Mouse (Mus musculus): ENCODE measurements around the gene Rac1. TPM values are rescaled to one million over a fixed set of nuclear protein-coding genes. Genes with fewer than 3 reads are reported as not detected.

Gene Rac1
- polyA plus RNA-seq, 1 experiment from 2014 or later = 409 TPM

DNA sequence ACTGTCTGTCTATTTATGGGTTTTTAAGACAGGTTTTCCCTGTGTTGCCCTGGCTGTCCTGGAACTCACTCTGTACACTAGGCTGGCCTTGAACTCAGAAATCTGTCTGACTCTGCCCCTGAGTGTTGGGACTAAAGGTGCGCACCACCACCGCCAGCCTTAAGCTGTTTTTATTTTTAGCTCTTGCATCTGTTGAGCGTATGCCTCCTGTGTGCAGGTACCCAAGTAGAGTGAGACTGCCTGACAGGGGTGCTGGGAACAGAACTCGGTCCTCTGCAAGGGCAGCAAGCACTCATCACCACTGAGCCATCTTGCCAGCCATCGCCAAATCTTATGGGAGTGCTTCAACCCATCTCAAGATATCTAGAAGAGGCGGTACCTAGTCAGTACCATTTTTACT, 51.8 kb downstream of the Rac1 start:
- H3K4me3 ChIP-seq (ENCODE audit: low read depth, low read length) = no peak overlapping the region
- no peak for ATAC-seq (replicated peaks; ENCODE audit: insufficient number of reproducible peaks, low FRiP score, low TSS enrichment)
- H3K27ac ChIP-seq (ENCODE audit: low read depth, low read length) = no peak overlapping the region
- H3K4me1 ChIP-seq (ENCODE audit: control insufficient read depth, insufficient read depth, low read length) = 0 out of 2 replicates have a peak, but pooled peaks cover under 1% of the 10 kb centered on the region
- no peak overlapping the region for H3K9ac ChIP-seq (ENCODE audit: low read depth, low read length)
- H3K27me3 ChIP-seq (ENCODE audit: control insufficient read depth, insufficient read depth, low read length) = no peaks in the 10 kb centered on the region
- H3K4me2 ChIP-seq = no peak overlapping the region
- peaks cover 8% of the 10 kb centered on the region; the same call in 1 of the 2 replicates for H3K36me3 ChIP-seq (ENCODE audit: control insufficient read depth, insufficient read depth, low read length)
- H3K9me3 ChIP-seq (replicated peaks; ENCODE audit: control insufficient read depth, low read length) = no peaks in the 10 kb centered on the region
- WGBS (ENCODE audit: insufficient replicate concordance) = 94% methylated on average over 6 of the region's 6 CpGs

DNA sequence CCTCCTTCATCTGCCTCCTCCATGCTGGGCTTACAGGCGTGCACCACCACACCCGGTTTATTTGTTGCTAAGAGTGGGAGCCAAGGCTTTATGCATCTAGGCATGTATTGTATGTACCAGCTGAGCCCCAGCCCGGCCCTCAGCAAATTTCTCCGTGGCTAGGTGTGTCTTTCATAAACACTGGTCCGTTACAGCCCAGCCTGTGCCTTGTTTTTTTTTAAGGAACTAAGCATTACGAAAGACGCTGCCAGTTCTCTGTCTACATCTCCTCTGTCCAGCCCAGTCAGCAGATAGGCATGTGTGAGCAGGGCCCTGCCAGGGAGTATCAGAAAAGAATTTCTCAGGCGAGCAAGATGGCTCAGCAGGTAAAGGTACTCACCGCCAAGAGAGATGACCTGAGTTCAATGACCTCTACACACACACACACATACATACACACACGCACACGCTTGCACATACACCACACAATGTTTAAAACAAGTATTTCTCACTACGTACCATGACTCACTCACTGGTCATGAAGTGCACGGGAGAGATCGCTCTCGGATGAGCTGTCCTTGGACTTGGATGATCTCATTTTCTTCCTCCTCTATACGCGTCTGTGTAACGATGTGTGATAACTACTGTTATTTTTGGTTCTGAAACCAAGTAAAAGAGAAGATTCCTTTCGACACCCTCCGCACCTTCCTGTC, 52.5 kb downstream of the Rac1 start:
- ATAC-seq (replicated peaks; ENCODE audit: insufficient number of reproducible peaks, low FRiP score, low TSS enrichment) = no peak
- H3K4me1 ChIP-seq (ENCODE audit: control insufficient read depth, insufficient read depth, low read length) = 0 out of 2 replicates have a peak, but pooled peaks cover 3% of the 10 kb centered on the region
- H3K9ac ChIP-seq (ENCODE audit: low read depth, low read length) = no peak overlapping the region
- no peak overlapping the region for H3K27ac ChIP-seq (ENCODE audit: low read depth, low read length)
- no peak overlapping the region for H3K4me2 ChIP-seq
- WGBS (ENCODE audit: insufficient replicate concordance) = 84% methylated on average over 20 of the region's 20 CpGs
- peaks cover 8% of the 10 kb centered on the region; the same call in 1 of the 2 replicates for H3K36me3 ChIP-seq (ENCODE audit: control insufficient read depth, insufficient read depth, low read length)
- no peak overlapping the region for H3K4me3 ChIP-seq (ENCODE audit: low read depth, low read length)
- no peaks in the 10 kb centered on the region for H3K9me3 ChIP-seq (replicated peaks; ENCODE audit: control insufficient read depth, low read length)
- no peaks in the 10 kb centered on the region for H3K27me3 ChIP-seq (ENCODE audit: control insufficient read depth, insufficient read depth, low read length)

DNA sequence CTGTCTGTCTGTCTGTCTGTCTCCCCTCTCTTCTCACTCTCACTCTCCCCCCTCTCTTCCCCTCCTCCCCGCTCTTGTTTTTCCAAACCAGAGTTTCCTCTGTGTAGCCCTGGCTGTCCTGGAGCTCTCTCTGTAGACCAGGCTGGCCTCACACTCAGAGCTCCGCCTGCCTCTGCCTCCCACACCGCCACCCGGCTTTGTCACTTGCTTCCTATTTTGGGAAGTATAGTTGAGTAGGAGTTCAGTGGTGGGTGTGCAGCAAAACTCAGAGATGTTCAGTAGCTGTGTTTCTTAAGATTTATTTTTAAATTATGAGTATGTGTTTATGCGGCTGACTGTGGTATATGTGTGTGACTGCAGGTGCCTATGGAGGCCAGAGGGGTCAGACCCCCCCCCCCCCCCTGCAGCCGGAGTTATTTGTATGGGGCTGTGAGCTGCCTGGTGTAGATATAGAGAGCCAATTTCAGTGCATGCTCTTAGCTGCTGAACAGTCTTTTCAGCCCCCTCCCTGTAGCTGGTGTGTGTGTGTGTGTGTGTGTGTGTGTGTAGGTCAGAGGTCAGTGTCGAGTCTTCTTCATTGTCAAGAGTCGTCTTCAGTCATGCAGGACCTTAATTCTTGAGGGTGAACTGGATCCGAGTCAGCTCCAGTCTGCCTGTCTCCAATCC, 55.8 kb downstream of the Rac1 start:
- peaks cover 8% of the 10 kb centered on the region; the same call in 1 of the 2 replicates for H3K36me3 ChIP-seq (ENCODE audit: control insufficient read depth, insufficient read depth, low read length)
- WGBS (ENCODE audit: insufficient replicate concordance) = 85% methylated on average over 9 of the region's 9 CpGs
- no peak overlapping the region for H3K4me2 ChIP-seq
- no peaks in the 10 kb centered on the region for H3K9me3 ChIP-seq (replicated peaks; ENCODE audit: control insufficient read depth, low read length)
- H3K27ac ChIP-seq (ENCODE audit: low read depth, low read length) = no peak overlapping the region
- no peaks in the 10 kb centered on the region for H3K27me3 ChIP-seq (ENCODE audit: control insufficient read depth, insufficient read depth, low read length)
- H3K9ac ChIP-seq (ENCODE audit: low read depth, low read length) = no peak overlapping the region
- ATAC-seq (replicated peaks; ENCODE audit: insufficient number of reproducible peaks, low FRiP score, low TSS enrichment) = no peak
- 0 out of 2 replicates have a peak, but pooled peaks cover 4% of the 10 kb centered on the region for H3K4me1 ChIP-seq (ENCODE audit: control insufficient read depth, insufficient read depth, low read length)
- H3K4me3 ChIP-seq (ENCODE audit: low read depth, low read length) = no peak overlapping the region

DNA sequence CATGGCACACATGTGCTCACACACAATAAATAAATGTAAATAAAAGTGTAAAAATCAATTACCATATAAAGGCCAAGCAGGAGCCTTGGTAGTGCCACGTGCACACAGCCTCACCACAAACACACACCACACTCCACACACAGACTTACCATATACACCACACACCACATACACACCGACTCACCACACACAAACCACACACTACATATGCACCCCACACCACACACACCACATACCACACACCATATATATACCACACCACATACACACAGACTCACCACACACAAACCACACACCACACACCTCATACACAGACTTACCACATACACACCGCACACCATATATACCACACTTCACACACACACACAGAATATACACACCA, 56.7 kb downstream of the Rac1 start:
- H3K9me3 ChIP-seq (replicated peaks; ENCODE audit: control insufficient read depth, low read length) = no peaks in the 10 kb centered on the region
- H3K36me3 ChIP-seq (ENCODE audit: control insufficient read depth, insufficient read depth, low read length) = peaks cover 8% of the 10 kb centered on the region; the same call in 1 of the 2 replicates
- H3K4me2 ChIP-seq = no peak overlapping the region
- no peaks in the 10 kb centered on the region for H3K27me3 ChIP-seq (ENCODE audit: control insufficient read depth, insufficient read depth, low read length)
- H3K9ac ChIP-seq (ENCODE audit: low read depth, low read length) = no peak overlapping the region
- no peak overlapping the region for H3K4me3 ChIP-seq (ENCODE audit: low read depth, low read length)
- 0 out of 2 replicates have a peak overlapping the region, but pooled peaks have one; percentile 16 for H3K27ac ChIP-seq (ENCODE audit: low read depth, low read length)
- no peak for ATAC-seq (replicated peaks; ENCODE audit: insufficient number of reproducible peaks, low FRiP score, low TSS enrichment)
- 0 out of 2 replicates have a peak, but pooled peaks cover 5% of the 10 kb centered on the region for H3K4me1 ChIP-seq (ENCODE audit: control insufficient read depth, insufficient read depth, low read length)
- WGBS (ENCODE audit: insufficient replicate concordance) = 94% methylated on average over 3 of the region's 3 CpGs

DNA sequence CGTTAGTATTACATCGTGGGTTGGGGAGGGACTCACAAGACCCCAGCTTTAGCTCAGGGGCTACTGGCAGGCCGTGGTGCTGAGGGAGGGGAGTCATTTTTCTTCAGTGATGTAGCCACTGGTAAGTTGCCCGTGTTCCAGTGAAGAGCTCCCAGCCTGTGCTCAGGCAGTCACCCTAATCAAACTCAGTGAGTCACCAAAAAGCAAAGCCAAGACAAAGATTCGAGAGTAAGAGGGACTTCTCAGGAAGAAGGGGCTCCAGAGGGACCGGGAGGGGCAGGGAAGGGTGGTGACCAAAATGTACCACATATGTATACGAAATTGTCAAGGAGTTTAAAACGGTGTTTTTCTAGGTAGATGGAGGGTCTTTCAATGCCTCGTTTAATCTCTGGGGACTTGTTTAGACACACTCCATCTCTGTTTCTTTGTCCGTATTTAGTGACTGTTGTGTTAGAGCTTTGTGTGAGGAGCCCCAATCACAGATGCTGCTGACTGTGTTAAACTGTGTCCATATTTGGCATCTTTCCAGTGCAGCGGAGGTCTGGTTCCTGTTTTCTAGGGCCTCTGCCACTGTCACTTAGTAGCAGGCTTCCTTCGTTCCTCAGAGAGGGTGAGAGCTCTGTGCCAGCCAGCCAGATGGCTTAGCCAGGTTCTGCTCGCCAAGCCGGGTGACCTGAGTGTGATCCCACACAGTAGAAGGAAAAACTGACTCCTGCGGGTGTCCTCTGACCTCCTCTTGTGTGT, 57.2 kb downstream of the Rac1 start:
- Histone ChIP-seq H3K4me2 (no peak overlapping the region), H3K27ac (ENCODE audit: low read depth, low read length) (peak overlapping the region; percentile 38), H3K27me3 (ENCODE audit: control insufficient read depth, insufficient read depth, low read length) (no peaks in the 10 kb centered on the region), H3K36me3 (ENCODE audit: control insufficient read depth, insufficient read depth, low read length) (peaks cover 8% of the 10 kb centered on the region; the same call in 1 of the 2 replicates), H3K4me3 (ENCODE audit: low read depth, low read length) (no peak overlapping the region), H3K9me3 (replicated peaks; ENCODE audit: control insufficient read depth, low read length) (no peaks in the 10 kb centered on the region), H3K9ac (ENCODE audit: low read depth, low read length) (no peak overlapping the region), H3K4me1 (ENCODE audit: control insufficient read depth, insufficient read depth, low read length) (0 out of 2 replicates have a peak, but pooled peaks cover 5% of the 10 kb centered on the region)
- no peak; the same call in 1 of the 2 replicates for ATAC-seq (replicated peaks; ENCODE audit: insufficient number of reproducible peaks, low FRiP score, low TSS enrichment)
- 58% methylated on average over 15 of the region's 15 CpGs for WGBS (ENCODE audit: insufficient replicate concordance)

DNA sequence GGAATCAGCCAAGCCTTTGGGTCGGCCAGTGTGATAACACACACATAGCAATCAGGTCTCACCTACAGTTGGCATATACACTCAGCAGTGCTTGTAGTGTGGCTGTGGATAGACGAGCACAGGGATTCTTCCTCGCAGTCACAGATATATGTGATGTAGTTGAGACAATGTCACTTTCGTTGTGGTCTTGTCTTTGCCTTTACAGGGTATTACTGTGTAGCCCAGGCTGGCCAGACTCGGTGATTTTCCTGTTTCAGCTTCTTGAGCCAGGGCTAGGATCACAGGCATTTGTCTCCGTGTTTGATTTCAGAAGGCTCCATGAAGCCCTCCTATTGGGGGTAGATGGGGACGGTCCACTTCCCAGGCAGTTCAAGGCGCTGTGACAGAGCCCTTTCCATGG, 58.2 kb downstream of the Rac1 start:
- Histone ChIP-seq H3K27me3 (ENCODE audit: control insufficient read depth, insufficient read depth, low read length) (no peaks in the 10 kb centered on the region), H3K36me3 (ENCODE audit: control insufficient read depth, insufficient read depth, low read length) (peaks cover 8% of the 10 kb centered on the region; the same call in 1 of the 2 replicates), H3K4me1 (ENCODE audit: control insufficient read depth, insufficient read depth, low read length) (peaks cover 8% of the 10 kb centered on the region; the same call in 1 of the 2 replicates), H3K4me2 (no peak overlapping the region), H3K4me3 (ENCODE audit: low read depth, low read length) (no peak overlapping the region), H3K27ac (ENCODE audit: low read depth, low read length) (no peak overlapping the region), H3K9ac (ENCODE audit: low read depth, low read length) (no peak overlapping the region), H3K9me3 (replicated peaks; ENCODE audit: control insufficient read depth, low read length) (no peaks in the 10 kb centered on the region)
- 84% methylated on average over 8 of the region's 8 CpGs for WGBS (ENCODE audit: insufficient replicate concordance)
- ATAC-seq (replicated peaks; ENCODE audit: insufficient number of reproducible peaks, low FRiP score, low TSS enrichment) = no peak

DNA sequence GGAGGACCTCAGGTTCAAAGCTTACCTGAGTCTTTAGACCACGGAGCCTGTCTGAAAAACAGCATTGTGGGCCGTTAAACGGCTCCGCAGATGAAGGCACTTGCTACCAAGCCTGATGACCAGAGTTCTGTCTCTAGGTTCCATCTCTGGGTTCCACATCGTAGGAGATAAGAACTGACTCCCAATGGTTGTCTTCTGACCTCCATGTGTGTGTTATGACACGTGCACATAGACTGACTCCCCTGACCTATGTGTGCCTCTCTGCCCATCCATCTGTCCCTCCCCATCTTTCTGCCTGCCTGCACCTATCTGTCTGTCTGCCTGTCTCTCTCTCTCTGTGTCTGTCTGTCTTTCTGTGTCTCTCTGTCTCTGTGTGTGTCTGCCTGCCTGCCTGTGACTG, 59.9 kb downstream of the Rac1 start:
- Histone ChIP-seq H3K4me1 (ENCODE audit: control insufficient read depth, insufficient read depth, low read length) (peaks cover 11% of the 10 kb centered on the region; the same call in 1 of the 2 replicates), H3K4me3 (ENCODE audit: low read depth, low read length) (no peak overlapping the region), H3K27ac (ENCODE audit: low read depth, low read length) (no peak overlapping the region), H3K9ac (ENCODE audit: low read depth, low read length) (no peak overlapping the region), H3K4me2 (no peak overlapping the region), H3K36me3 (ENCODE audit: control insufficient read depth, insufficient read depth, low read length) (no peaks in the 10 kb centered on the region), H3K9me3 (replicated peaks; ENCODE audit: control insufficient read depth, low read length) (no peaks in the 10 kb centered on the region), H3K27me3 (ENCODE audit: control insufficient read depth, insufficient read depth, low read length) (no peaks in the 10 kb centered on the region)
- ATAC-seq (replicated peaks; ENCODE audit: insufficient number of reproducible peaks, low FRiP score, low TSS enrichment) = no peak
- WGBS (ENCODE audit: insufficient replicate concordance) = 93% methylated on average over 6 of the region's 6 CpGs

DNA sequence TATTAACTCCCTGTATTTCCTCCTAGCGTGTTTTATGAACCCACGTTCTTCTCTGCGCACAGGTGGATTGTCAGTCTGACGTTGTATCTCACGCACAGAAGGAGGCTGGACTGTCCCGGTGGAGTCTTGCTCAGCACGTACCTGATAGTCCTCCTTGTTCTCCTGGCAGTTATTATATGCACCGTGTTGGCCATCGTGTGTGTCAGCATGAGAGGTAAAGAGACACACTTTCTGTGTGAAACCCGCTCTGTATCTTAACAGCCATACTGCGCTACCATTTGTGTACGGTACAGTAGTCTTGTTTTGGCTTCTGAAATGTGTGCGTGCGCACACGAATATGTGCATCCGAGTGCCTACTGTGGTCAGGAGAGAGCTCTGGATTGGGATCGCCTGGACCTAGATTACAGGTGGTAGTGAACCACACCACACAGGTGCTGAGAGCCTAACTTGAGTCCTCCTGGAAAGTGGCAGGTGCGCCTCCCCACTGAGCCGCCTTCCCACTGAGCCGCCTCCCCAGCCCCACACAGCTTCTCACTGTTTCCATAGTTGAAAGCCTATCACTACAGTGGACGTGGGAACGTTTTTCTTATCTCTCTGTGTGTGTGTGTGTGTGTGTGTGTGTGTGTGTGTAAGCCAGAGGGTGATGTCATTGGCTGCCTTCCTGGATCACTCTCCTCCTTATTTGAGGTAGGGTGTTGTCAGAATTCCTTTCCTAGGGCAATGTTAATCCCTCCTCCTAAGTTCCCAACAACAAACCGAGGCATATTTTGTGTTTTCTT, 60.8 kb downstream of the Rac1 start:
- no peaks in the 10 kb centered on the region for H3K36me3 ChIP-seq (ENCODE audit: control insufficient read depth, insufficient read depth, low read length)
- H3K27me3 ChIP-seq (ENCODE audit: control insufficient read depth, insufficient read depth, low read length) = no peaks in the 10 kb centered on the region
- H3K4me3 ChIP-seq (ENCODE audit: low read depth, low read length) = no peak overlapping the region
- ATAC-seq (replicated peaks; ENCODE audit: insufficient number of reproducible peaks, low FRiP score, low TSS enrichment) = no peak
- H3K4me1 ChIP-seq (ENCODE audit: control insufficient read depth, insufficient read depth, low read length) = peaks cover 11% of the 10 kb centered on the region; the same call in 1 of the 2 replicates
- no peaks in the 10 kb centered on the region for H3K9me3 ChIP-seq (replicated peaks; ENCODE audit: control insufficient read depth, low read length)
- no peak overlapping the region for H3K9ac ChIP-seq (ENCODE audit: low read depth, low read length)
- no peak overlapping the region for H3K4me2 ChIP-seq
- 87% methylated on average over 23 of the region's 23 CpGs for WGBS (ENCODE audit: insufficient replicate concordance)
- no peak overlapping the region for H3K27ac ChIP-seq (ENCODE audit: low read depth, low read length)

Measured in heart, embryonic 11.5 days (tissue).